Mouse (Mus musculus) erythroblast, embryonic 14.5 days (primary cell): ENCODE measurements around the gene Wdr37. TPM values are rescaled to one million over a fixed set of nuclear protein-coding genes. Genes with fewer than 3 reads are reported as not detected.
A peak's percentile ranks its signal among the peaks of the same experiment; 100 is the strongest.
"Not testable (repeated sequence)": the region's sequence is repeated elsewhere in the genome, so short reads cannot be mapped to it uniquely, and the experiment has no call there.

ENCODE experiments used
- H3K27me3 ChIP-seq: 2 replicates; pipeline ENCODE4 v1.6.1; 2012; ENCODE audit warnings: inconsistent platforms; ENCODE audit not compliant: control insufficient read depth
- H3K36me3 ChIP-seq: 2 replicates; pipeline ENCODE4 v1.6.1; 2012; ENCODE audit warnings: mild to moderate bottlenecking, inconsistent platforms; ENCODE audit not compliant: control insufficient read depth
- H3K4me1 ChIP-seq: 2 replicates; pipeline ENCODE4 v1.6.1; 2012; ENCODE audit warnings: inconsistent platforms; ENCODE audit not compliant: control insufficient read depth
- H3K4me3 ChIP-seq: replicated peaks from 2 replicates; pipeline ENCODE3; 2012; ENCODE audit warnings: moderate library complexity, mild to moderate bottlenecking, inconsistent platforms
- H3K9me3 ChIP-seq: 2 replicates; pipeline ENCODE4 v1.6.1; 2012; ENCODE audit warnings: low read length, inconsistent platforms, mixed read lengths; ENCODE audit not compliant: control insufficient read depth
- GATA1 ChIP-seq: IDR thresholded peaks from 2 replicates; pipeline ENCODE4 v1.6.1; 2012; ENCODE audit warnings: low read length, inconsistent platforms, mixed read lengths
- TAL1 ChIP-seq: IDR thresholded peaks from 3 replicates; pipeline ENCODE4 v1.6.1; 2012; ENCODE audit warnings: low read length, inconsistent platforms, mixed read lengths
- polyA plus RNA-seq: library from polyadenylated mRNA; stranded (reverse); fragments of >175 nt; gene quantifications from 2 replicates; pipeline ENCODE4 v1.2.3, GENCODE M21; 2012

Gene Wdr37
- 0.26 and 0.52 TPM in 2 replicates for polyA plus RNA-seq

- no peaks in the 10 kb centered on the region for H3K9me3 ChIP-seq
- TF ChIP-seq TAL1 = no peak
- TF ChIP-seq GATA1 = peak; percentile 39; the same call in 1 of the 2 replicates
- peak within 1 kb of the TSS; percentile 87 for H3K4me3 ChIP-seq
- H3K4me1 ChIP-seq = peaks cover 26% of the 10 kb centered on the region
- no peaks in the 10 kb centered on the region for H3K27me3 ChIP-seq
- peaks cover 8% of the 10 kb centered on the region for H3K36me3 ChIP-seq
Measured at GRCm38 (mm10) chr13:8871314-8871962, at the start of gene Wdr37. Gene Wdr37 (minus strand): TSS chr13:8871909.

GRCm38 (mm10) chr13:8913890-8914289 lies 42.2 kb upstream of the Wdr37 start:
- not testable (repeated sequence) for H3K36me3 ChIP-seq, H3K4me1 ChIP-seq, H3K27me3 ChIP-seq, H3K4me3 ChIP-seq, H3K9me3 ChIP-seq

GRCm38 (mm10) chr13:8905986-8906385 lies 34.3 kb upstream of the Wdr37 start:
- not testable (repeated sequence) for H3K9me3 ChIP-seq, H3K36me3 ChIP-seq, H3K4me3 ChIP-seq, H3K4me1 ChIP-seq, H3K27me3 ChIP-seq

- H3K36me3 ChIP-seq = peaks cover 32% of the 10 kb centered on the region
Measured at GRCm38 (mm10) chr13:8888603-8889002, 16.9 kb upstream of the Wdr37 start.

GRCm38 (mm10) chr13:8886185-8886560 lies 14.5 kb upstream of the Wdr37 start:
- H3K4me1 ChIP-seq = peaks cover 19% of the 10 kb centered on the region
- no peaks in the 10 kb centered on the region for H3K9me3 ChIP-seq
- H3K36me3 ChIP-seq = peaks cover 23% of the 10 kb centered on the region
- H3K4me3 ChIP-seq = peak overlapping the region; percentile 82
- TF ChIP-seq GATA1 (no peak), TAL1 (no peak)
- H3K27me3 ChIP-seq = no peaks in the 10 kb centered on the region

More at GRCm38 (mm10) chr13:8888603-8889002, 16.9 kb upstream of the Wdr37 start:
- no peaks in the 10 kb centered on the region for H3K9me3 ChIP-seq
- no peak for TF ChIP-seq GATA1
- no peak for TF ChIP-seq TAL1
- H3K4me3 ChIP-seq = no peak overlapping the region
- no peaks in the 10 kb centered on the region for H3K27me3 ChIP-seq
- H3K4me1 ChIP-seq = peaks cover 19% of the 10 kb centered on the region

- H3K36me3 ChIP-seq = peaks cover 23% of the 10 kb centered on the region
- peaks cover 19% of the 10 kb centered on the region for H3K4me1 ChIP-seq
- H3K27me3 ChIP-seq = no peaks in the 10 kb centered on the region
- TF ChIP-seq TAL1 (no peak), GATA1 (no peak)
- H3K9me3 ChIP-seq = no peaks in the 10 kb centered on the region
- peak within 1 kb of the TSS; percentile 82 for H3K4me3 ChIP-seq
Measured at GRCm38 (mm10) chr13:8885445-8886184, 13.9 kb upstream of the Wdr37 start, which contains the start of gene Idi1. Gene Idi1 (plus strand): TSS chr13:8885501.

- peaks cover 11% of the 10 kb centered on the region for H3K36me3 ChIP-seq
- peaks cover 19% of the 10 kb centered on the region for H3K4me1 ChIP-seq
- not testable (repeated sequence) for H3K27me3 ChIP-seq, H3K4me3 ChIP-seq, H3K9me3 ChIP-seq
Measured at GRCm38 (mm10) chr13:8883870-8884269, 12.2 kb upstream of the Wdr37 start.

- H3K4me1 ChIP-seq = peaks cover 13% of the 10 kb centered on the region
- H3K36me3 ChIP-seq = no peaks in the 10 kb centered on the region
- no peak overlapping the region for H3K4me3 ChIP-seq
- no peak for TF ChIP-seq TAL1
- TF ChIP-seq GATA1 = no peak
- no peaks in the 10 kb centered on the region for H3K9me3 ChIP-seq
- H3K27me3 ChIP-seq = no peaks in the 10 kb centered on the region
Measured at GRCm38 (mm10) chr13:8881611-8882010, 9.9 kb upstream of the Wdr37 start.

GRCm38 (mm10) chr13:8873776-8874175 lies 2.1 kb upstream of the Wdr37 start:
- H3K36me3 ChIP-seq = no peaks in the 10 kb centered on the region
- no peaks in the 10 kb centered on the region for H3K9me3 ChIP-seq
- TF ChIP-seq TAL1 = no peak
- no peak for TF ChIP-seq GATA1
- no peaks in the 10 kb centered on the region for H3K27me3 ChIP-seq
- no peak overlapping the region for H3K4me3 ChIP-seq
- H3K4me1 ChIP-seq = peaks cover 24% of the 10 kb centered on the region
